Mouse (Mus musculus) liver, embryonic 13.5 days (tissue): ENCODE data around the gene Khdc1a. TPM values are rescaled to one million over a fixed set of nuclear protein-coding genes. Genes with fewer than 3 reads are reported as not detected.
"Not testable (repeated sequence)": the region's sequence is repeated elsewhere in the genome, so short reads cannot be mapped to it uniquely, and the experiment has no call there.

Experiments
- ATAC-seq: fragments of 200-750 bp; cut with Nextera tagmentation; 2 replicates; pipeline ENCODE4 v1.8.0; 2017; ENCODE audit warnings: low read depth, mild to moderate bottlenecking, moderate number of reproducible peaks, moderate library complexity
- DNase-seq: peaks from one replicate; pipeline ENCODE4 v3.0.0; 2022
- H3K27ac ChIP-seq: fragments of 300-500 bp; sonication (generic); 2 replicates; pipeline ENCODE4 v1.5.1; 2015; ENCODE audit warnings: moderate library complexity, mild to moderate bottlenecking, inconsistent platforms
- H3K27me3 ChIP-seq: fragments of 300-500 bp; sonication (generic); 2 replicates; pipeline ENCODE4 v1.6.1; 2015; ENCODE audit warnings: mild to moderate bottlenecking, inconsistent platforms
- H3K36me3 ChIP-seq: fragments of 300-500 bp; sonication (generic); 2 replicates; pipeline ENCODE4 v1.6.1; 2015; ENCODE audit warnings: mild to moderate bottlenecking, inconsistent platforms
- H3K4me1 ChIP-seq: fragments of 300-500 bp; sonication (generic); replicated peaks from 2 replicates; pipeline ENCODE4 v1.6.1; 2015; ENCODE audit warnings: inconsistent platforms
- H3K4me2 ChIP-seq: fragments of 300-500 bp; sonication (generic); 2 replicates; pipeline ENCODE4 v1.6.1; 2015; ENCODE audit warnings: inconsistent platforms, mild to moderate bottlenecking, moderate library complexity
- H3K4me3 ChIP-seq: fragments of 300-500 bp; sonication (generic); replicated peaks from 2 replicates; pipeline ENCODE4 v1.5.1; 2015; ENCODE audit warnings: mild to moderate bottlenecking, inconsistent platforms
- H3K9ac ChIP-seq: fragments of 300-500 bp; sonication (generic); 2 replicates; pipeline ENCODE4 v1.6.1; 2015; ENCODE audit warnings: mild to moderate bottlenecking, inconsistent platforms
- H3K9me3 ChIP-seq: fragments of 300-500 bp; sonication (generic); replicated peaks from 2 replicates; pipeline ENCODE4 v1.6.1; 2016; ENCODE audit warnings: inconsistent platforms
- WGBS: fragments of 180-500 bp; shearing (Covaris S2); methylation state at CpG from one replicate; pipeline ENCODE4 v1.1.7; 2015; ENCODE audit not compliant: insufficient replicate concordance; 5-methylcytosine and 5-hydroxymethylcytosine counted together
- polyA plus RNA-seq: library from polyadenylated mRNA; unstranded; fragments of >200 nt; fragmentation: Nextera tagmentation; extraction: Ambion mirVana; gene quantifications from 2 replicates; pipeline ENCODE4 v1.2.1, GENCODE M21; 2015

The Khdc1a gene
- polyA plus RNA-seq, 1 experiment from 2014 or later: not detected

- ATAC-seq (no peak), DNase-seq (no peak)
- Histone ChIP-seq H3K36me3 (no peaks in the 10 kb centered on the region), H3K27me3 (no peaks in the 10 kb centered on the region), H3K9me3 (no peaks in the 10 kb centered on the region), H3K4me2 (no peak overlapping the region), H3K27ac (no peak overlapping the region), H3K4me1 (peaks cover 9% of the 10 kb centered on the region), H3K4me3 (no peak overlapping the region), H3K9ac (no peak overlapping the region)
- WGBS: 63% methylated on average over 1 of the region's 1 CpGs
Observed at GRCm38 (mm10) chr1:21323996-21324574, 25.4 kb upstream of the Khdc1a start.

- H3K27ac ChIP-seq: no peak overlapping the region
- H3K4me2 ChIP-seq: no peak overlapping the region
- H3K4me3 ChIP-seq: no peak overlapping the region
- no peak overlapping the region for H3K9ac ChIP-seq
- ATAC-seq: no peak
- no peaks in the 10 kb centered on the region for H3K36me3 ChIP-seq
- peaks cover 15% of the 10 kb centered on the region for H3K4me1 ChIP-seq
- no peaks in the 10 kb centered on the region for H3K27me3 ChIP-seq
- WGBS: 39% methylated on average over 1 of the region's 1 CpGs
- no peak for DNase-seq
- H3K9me3 ChIP-seq: no peaks in the 10 kb centered on the region
Observed at GRCm38 (mm10) chr1:21324633-21325032, 24.8 kb upstream of the Khdc1a start.

- H3K27ac ChIP-seq: no peak overlapping the region
- WGBS: 78% methylated on average over 7 of the region's 7 CpGs
- H3K36me3 ChIP-seq: no peaks in the 10 kb centered on the region
- H3K9ac ChIP-seq: no peak overlapping the region
- H3K4me1 ChIP-seq: peaks cover 27% of the 10 kb centered on the region
- H3K4me3 ChIP-seq: no peak overlapping the region
- no peak overlapping the region for H3K4me2 ChIP-seq
- no peaks in the 10 kb centered on the region for H3K9me3 ChIP-seq
- ATAC-seq (no peak), DNase-seq (no peak)
- no peaks in the 10 kb centered on the region for H3K27me3 ChIP-seq
Observed at GRCm38 (mm10) chr1:21326733-21327132, 22.7 kb upstream of the Khdc1a start.

- H3K36me3 ChIP-seq, H3K9me3 ChIP-seq, H3K4me2 ChIP-seq, ATAC-seq, H3K27ac ChIP-seq, H3K27me3 ChIP-seq, H3K4me3 ChIP-seq, DNase-seq, H3K9ac ChIP-seq: not testable (repeated sequence)
- H3K4me1 ChIP-seq: peaks cover 43% of the 10 kb centered on the region
Observed at GRCm38 (mm10) chr1:21331161-21331560, 18.3 kb upstream of the Khdc1a start.

- no peaks in the 10 kb centered on the region for H3K9me3 ChIP-seq
- peak; percentile 88 for ATAC-seq
- H3K4me2 ChIP-seq: peak overlapping the region; percentile 61
- H3K9ac ChIP-seq: peak overlapping the region; percentile 51; the same call in 1 of the 2 replicates
- H3K27ac ChIP-seq: peak overlapping the region; percentile 75
- H3K4me3 ChIP-seq: peak overlapping the region; percentile 39
- peak; percentile 9 for DNase-seq
- 27% methylated on average over 16 of the region's 16 CpGs for WGBS
- no peaks in the 10 kb centered on the region for H3K27me3 ChIP-seq
- no peaks in the 10 kb centered on the region for H3K36me3 ChIP-seq
- peaks cover 41% of the 10 kb centered on the region for H3K4me1 ChIP-seq
Observed at GRCm38 (mm10) chr1:21333222-21333973, 16.0 kb upstream of the Khdc1a start.

- no peak for ATAC-seq
Observed at GRCm38 (mm10) chr1:21335836-21336235, 13.6 kb upstream of the Khdc1a start.

GRCm38 (mm10) chr1:21340745-21341144 is 8.7 kb upstream of the Khdc1a start:
- H3K4me2 ChIP-seq: no peak overlapping the region
- DNase-seq (no peak), ATAC-seq (no peak)
- H3K4me3 ChIP-seq: no peak overlapping the region
- H3K9ac ChIP-seq: no peak overlapping the region
- no peaks in the 10 kb centered on the region for H3K36me3 ChIP-seq
- H3K9me3 ChIP-seq: no peaks in the 10 kb centered on the region
- H3K27ac ChIP-seq: no peak overlapping the region
- no peaks in the 10 kb centered on the region for H3K27me3 ChIP-seq
- WGBS: 68% methylated on average over 1 of the region's 1 CpGs
- no peaks in the 10 kb centered on the region for H3K4me1 ChIP-seq

More at GRCm38 (mm10) chr1:21335836-21336235, 13.6 kb upstream of the Khdc1a start:
- Histone ChIP-seq H3K4me1 (peaks cover 17% of the 10 kb centered on the region), H3K4me2 (no peak overlapping the region), H3K27ac (no peak overlapping the region), H3K4me3 (no peak overlapping the region), H3K9ac (no peak overlapping the region), H3K36me3 (no peaks in the 10 kb centered on the region), H3K27me3 (no peaks in the 10 kb centered on the region), H3K9me3 (no peaks in the 10 kb centered on the region)
- no peak for DNase-seq

GRCm38 (mm10) chr1:21344253-21344652 is 5.2 kb upstream of the Khdc1a start:
- ATAC-seq (peak; percentile 43; the same call in 1 of the 2 replicates), DNase-seq (peak; percentile 5)
- no peak overlapping the region for H3K9ac ChIP-seq
- no peak overlapping the region for H3K4me2 ChIP-seq
- no peak overlapping the region for H3K4me3 ChIP-seq
- H3K36me3 ChIP-seq: no peaks in the 10 kb centered on the region
- H3K27me3 ChIP-seq: no peaks in the 10 kb centered on the region
- no peaks in the 10 kb centered on the region for H3K9me3 ChIP-seq
- H3K27ac ChIP-seq: no peak overlapping the region
- no peaks in the 10 kb centered on the region for H3K4me1 ChIP-seq
- WGBS: 30% methylated on average over 4 of the region's 4 CpGs

- not testable (repeated sequence) for H3K9ac ChIP-seq, H3K9me3 ChIP-seq, H3K36me3 ChIP-seq, H3K4me2 ChIP-seq, H3K4me3 ChIP-seq, H3K27me3 ChIP-seq, ATAC-seq, H3K4me1 ChIP-seq, H3K27ac ChIP-seq, DNase-seq
- WGBS: 63% methylated on average over 7 of the region's 7 CpGs
Observed at GRCm38 (mm10) chr1:21344752-21345151, 4.7 kb upstream of the Khdc1a start.

- H3K4me2 ChIP-seq, H3K27ac ChIP-seq, H3K36me3 ChIP-seq, H3K9me3 ChIP-seq, DNase-seq, H3K4me3 ChIP-seq, H3K9ac ChIP-seq, H3K4me1 ChIP-seq, H3K27me3 ChIP-seq, ATAC-seq: not testable (repeated sequence)
- WGBS: 39% methylated on average over 1 of the region's 1 CpGs
Observed at GRCm38 (mm10) chr1:21368031-21368430, 18.6 kb downstream of the Khdc1a start, which contains the start of gene Khdc1c. Khdc1c (plus strand) TSS chr1:21368331.

- no peaks in the 10 kb centered on the region for H3K27me3 ChIP-seq
- no peaks in the 10 kb centered on the region for H3K4me1 ChIP-seq
- no peak within 1 kb of the TSS for H3K9ac ChIP-seq
- no peaks in the 10 kb centered on the region for H3K36me3 ChIP-seq
- no peak within 1 kb of the TSS for H3K4me3 ChIP-seq
- H3K9me3 ChIP-seq: no peaks in the 10 kb centered on the region
- ATAC-seq (no peak), DNase-seq (no peak)
- H3K4me2 ChIP-seq: no peak within 1 kb of the TSS
- no peak within 1 kb of the TSS for H3K27ac ChIP-seq
- 68% methylated on average over 1 of the region's 1 CpGs for WGBS
Observed at GRCm38 (mm10) chr1:21383256-21383655, 33.8 kb downstream of the Khdc1a start, which contains the start of gene Khdc1b. Khdc1b (plus strand) TSS chr1:21383556.
